Mouse (Mus musculus) B cell, adult 2 months (primary cell): ENCODE measurements around the gene Olfr554.
"Not testable (repeated sequence)": the region's sequence is repeated elsewhere in the genome, so short reads cannot be mapped to it uniquely, and the experiment has no call there.

Source experiments
- DNase-seq, 2 experiments: peaks; one replicate each; pipeline ENCODE4 v3.0.0; 2022

Gene Olfr554

DNA sequence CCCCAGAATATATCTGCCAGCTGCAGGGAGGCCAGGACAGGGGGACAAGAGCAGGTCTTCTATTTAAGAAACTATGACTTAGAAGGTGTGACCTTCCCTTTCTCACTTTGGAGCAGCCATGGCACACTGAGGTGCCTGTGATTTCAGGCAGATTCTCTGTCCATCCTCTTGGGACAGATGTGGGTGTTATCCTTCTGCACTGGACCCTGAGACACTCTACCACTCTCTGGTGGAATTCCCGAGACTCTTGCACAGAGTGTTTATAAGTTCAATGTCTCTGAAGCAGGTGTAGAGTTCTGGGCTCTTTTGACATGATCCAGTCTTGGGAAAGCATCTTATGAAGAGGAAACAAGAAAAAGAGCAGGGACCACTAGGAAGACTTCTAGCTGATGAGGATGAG is at the start of gene Olfr554:
Olfr554 (plus strand) TSS at position 301 of the 400 bp plus-strand sequence.
- no peak for DNase-seq

GRCm38 (mm10) chr7:102591786-102592185 is 46.4 kb upstream of the Olfr554 start, which contains the start of gene Olfr551:
Olfr551 (minus strand) TSS chr7:102591886.
- no peak for DNase-seq

DNA sequence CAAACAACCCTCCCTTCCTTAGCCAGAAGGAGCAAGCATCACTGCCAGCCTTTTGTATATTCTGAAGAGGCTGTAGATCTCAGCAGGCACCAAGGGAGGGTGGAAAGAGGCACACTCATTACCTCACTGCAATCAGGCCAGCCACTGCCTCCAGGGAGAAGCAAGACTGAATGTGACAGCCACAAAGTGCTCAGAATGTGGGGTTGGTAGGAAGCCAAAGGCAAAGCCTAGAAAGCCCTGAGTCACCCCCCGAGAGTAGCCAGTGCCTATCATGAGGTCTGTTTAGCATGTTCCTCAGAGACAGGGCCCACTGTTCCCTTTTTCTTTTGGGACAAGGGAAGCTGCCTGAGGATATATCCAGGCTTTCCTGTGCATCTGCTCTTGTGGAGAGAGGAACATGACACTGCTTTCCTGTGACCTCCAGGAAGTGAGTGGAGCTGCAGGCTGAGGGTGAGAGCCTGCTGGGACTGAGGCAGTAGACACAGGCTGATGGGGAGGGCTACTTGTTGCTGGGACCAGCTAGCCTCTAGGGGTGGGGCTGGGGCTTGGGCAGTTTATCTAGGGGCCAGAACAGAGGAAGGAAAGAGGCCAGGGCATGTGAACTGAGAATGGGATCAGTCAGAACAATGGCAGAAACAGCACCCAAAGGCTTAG is 40.7 kb upstream of the Olfr554 start, which contains the start of gene Olfr552:
Olfr552 (plus strand) TSS at position 393 of the 654 bp plus-strand sequence.
- no peak for DNase-seq

DNA sequence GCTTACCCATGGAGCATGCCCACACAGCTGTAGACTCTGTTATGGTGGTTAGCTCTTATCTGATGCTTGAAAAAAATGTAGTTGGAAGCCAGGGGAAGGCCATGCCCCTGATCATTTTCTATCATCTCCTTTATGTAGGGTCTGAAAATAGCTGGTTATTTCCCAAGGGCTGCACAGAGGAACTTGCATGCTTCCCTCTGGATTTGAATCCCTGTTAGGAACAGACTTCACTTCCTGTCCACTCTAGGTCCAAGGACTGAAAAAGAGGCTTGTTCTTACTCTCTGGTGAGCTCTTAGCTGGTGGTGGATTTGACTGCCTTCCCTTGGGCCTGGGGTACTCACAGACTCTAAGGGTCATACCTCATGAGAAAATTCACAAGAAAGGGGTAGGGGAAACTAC is 20.1 kb upstream of the Olfr554 start, which contains the start of gene Olfr553:
Olfr553 (minus strand) TSS at position 101 of the 400 bp plus-strand sequence.
- DNase-seq: no peak

DNA sequence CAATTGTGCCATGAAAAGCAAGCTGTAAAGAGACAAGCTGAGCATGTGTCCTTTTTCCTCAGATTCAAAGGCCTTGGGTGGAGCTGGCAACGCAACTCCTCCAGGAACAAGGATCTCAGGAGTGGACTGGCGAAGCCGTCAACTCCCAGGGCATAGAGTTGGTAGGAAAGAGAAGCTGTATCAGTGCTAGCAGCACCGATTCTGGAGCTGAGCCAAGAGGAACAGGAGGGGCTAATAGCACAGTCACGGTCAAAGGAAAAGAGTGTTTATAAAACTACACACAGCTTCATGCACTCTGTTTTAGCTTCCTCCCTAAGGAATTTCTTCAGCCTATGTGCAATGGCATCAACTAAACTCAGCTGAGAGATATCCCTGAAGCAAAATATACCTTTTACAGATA is 18.6 kb upstream of the Olfr554 start:
- DNase-seq: no peak

- DNase-seq: not testable (repeated sequence)
Observed at GRCm38 (mm10) chr7:102620368-102620767, 17.9 kb upstream of the Olfr554 start.

- peak; percentile 75 to 77 for DNase-seq
Observed at GRCm38 (mm10) chr7:102636665-102637064, 1.6 kb upstream of the Olfr554 start.

DNA sequence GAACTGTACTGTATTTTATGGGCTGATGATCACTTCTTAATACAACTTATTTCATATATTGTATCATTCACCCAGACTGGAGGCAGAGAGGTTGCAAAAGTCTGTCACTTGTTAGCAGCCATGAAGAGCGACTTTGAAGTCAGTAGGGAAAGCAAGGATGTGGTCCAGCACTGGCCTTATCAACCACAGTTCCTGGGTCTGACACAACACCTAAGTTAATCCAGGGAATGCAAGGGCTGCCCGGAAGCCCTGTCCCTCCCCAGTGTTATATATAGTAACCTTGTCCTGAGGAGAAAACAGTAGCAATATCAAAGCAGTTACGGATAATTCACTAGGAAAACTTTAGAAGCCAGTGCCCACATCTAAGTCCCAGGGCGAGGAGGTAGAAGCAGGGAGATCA is 6.7 kb downstream of the Olfr554 start:
- DNase-seq: not testable (repeated sequence)

DNA sequence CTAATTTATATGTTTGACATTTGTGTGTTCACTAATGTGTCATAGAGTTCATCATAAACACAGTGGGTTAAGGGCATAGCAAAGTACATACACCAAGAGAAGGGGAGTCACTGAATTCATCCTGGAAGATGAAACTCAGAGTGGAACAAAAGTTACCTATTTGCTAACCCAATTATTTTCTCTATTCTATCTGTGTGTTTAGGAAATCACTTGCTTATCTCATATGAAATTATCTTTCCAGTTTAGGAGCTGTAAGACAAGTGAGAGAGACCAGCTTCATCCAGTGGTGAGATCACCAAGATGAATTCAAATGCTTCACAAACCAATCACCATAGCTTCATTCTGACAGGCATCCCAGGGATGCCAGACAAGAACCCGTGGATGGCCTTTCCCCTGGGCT is 20.3 kb downstream of the Olfr554 start, which contains the start of gene Olfr555:
Olfr555 (plus strand) TSS at position 301 of the 400 bp plus-strand sequence.
- DNase-seq: no peak

DNA sequence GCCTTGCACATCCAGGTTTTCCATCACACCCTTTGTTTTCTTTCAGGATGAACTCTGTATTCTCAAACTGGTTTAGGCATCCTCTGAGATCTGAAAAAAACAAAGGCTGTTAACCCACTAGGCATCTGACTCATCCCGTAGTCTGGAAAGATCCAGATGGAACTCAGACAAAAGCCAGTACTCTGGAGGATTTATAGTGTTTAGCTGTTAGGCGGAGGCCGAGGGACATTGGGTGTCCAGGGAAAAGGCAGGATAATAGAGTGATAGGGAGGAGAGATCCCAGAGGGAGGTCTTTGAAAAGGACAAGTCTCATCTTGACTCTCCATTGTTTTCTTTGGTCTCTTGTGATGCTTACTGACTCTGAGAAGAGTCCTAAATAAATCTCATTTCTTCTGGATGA is 26.4 kb downstream of the Olfr554 start, which contains the start of gene Olfr556:
Olfr556 (plus strand) TSS at position 301 of the 400 bp plus-strand sequence.
- DNase-seq: no peak

- DNase-seq: no peak
Observed at GRCm38 (mm10) chr7:102665378-102665777, 27.1 kb downstream of the Olfr554 start.

DNA sequence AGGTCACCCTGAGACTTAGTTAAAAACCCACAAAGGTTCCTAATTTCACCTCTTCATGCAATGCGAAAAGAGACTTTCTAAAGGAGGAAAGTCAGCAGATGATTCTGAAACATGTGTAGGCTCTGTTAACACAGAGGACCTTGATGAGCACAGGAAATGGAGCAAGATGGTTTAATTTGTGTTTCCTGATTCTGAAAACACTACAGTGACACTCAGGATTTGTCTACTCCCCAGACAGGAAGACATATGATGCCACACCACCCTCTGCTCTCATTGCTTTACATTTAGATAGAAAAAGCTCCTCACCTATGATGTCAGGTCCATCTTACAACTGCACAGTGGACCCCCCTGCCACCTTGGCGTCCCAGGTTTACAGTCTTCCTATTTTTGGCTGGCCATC is 38.0 kb downstream of the Olfr554 start:
- DNase-seq: no peak

GRCm38 (mm10) chr7:102681916-102682315 is 43.7 kb downstream of the Olfr554 start:
- DNase-seq: no peak

DNA sequence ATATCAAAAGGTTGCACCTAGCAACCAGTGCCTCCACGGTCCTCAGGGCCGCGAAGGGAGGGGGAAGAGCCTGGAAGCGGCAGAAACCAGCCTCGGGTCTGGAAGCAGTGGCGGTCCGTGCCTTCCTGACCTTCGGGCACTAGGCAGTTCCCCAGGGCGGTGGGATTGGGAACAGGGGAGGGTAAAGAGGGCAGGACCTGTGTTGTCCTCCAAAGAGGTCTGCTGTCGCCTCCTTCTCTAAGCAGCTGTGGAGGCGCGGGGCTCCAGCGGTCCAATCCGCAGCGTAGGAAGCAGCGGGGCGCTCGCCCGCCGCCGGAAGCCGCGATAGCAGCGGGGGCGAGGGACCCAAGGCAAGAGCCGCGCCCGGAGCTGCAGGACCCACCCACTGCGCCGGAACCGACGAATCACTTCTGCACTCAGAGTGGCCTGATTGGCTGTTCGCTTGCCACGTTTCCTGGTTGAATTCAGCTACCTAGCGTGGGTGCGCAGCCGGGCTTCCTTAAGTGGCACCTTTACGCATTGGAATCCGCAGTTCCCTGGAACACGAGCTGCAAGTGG is 48.8 kb downstream of the Olfr554 start, which contains the start of gene Trim68:
Trim68 (minus strand) TSS at position 384 of the 558 bp plus-strand sequence.
- peak; percentile 89 for DNase-seq
